Mouse (Mus musculus): ENCODE measurements around the gene Frmd5. TPM values are rescaled to one million over a fixed set of nuclear protein-coding genes. Genes with fewer than 3 reads are reported as not detected.
"Not testable (repeated sequence)": the region's sequence is repeated elsewhere in the genome, so short reads cannot be mapped to it uniquely, and the experiment has no call there.

Gene Frmd5
- polyA plus RNA-seq, 1 experiment from 2014 or later, result 3.8 TPM

- H3K4me1 ChIP-seq (ENCODE audit: control insufficient read depth, insufficient read depth, low read length), result no peaks in the 10 kb centered on the region
- H3K27ac ChIP-seq (ENCODE audit: low read length), result no peak overlapping the region
- H3K9ac ChIP-seq (ENCODE audit: low read length), result no peak overlapping the region
- no peak overlapping the region for H3K4me3 ChIP-seq (replicated peaks; ENCODE audit: low read length)
- H3K4me2 ChIP-seq (ENCODE audit: low read depth, low read length), result no peak overlapping the region
- no peaks in the 10 kb centered on the region for H3K9me3 ChIP-seq (replicated peaks; ENCODE audit: control insufficient read depth, low read length)
- H3K36me3 ChIP-seq (ENCODE audit: control insufficient read depth, insufficient read depth, low read length), result no peaks in the 10 kb centered on the region
- no peak for ATAC-seq (ENCODE audit: insufficient read depth, low FRiP score)
- WGBS, result 93% methylated on average over 2 of the region's 2 CpGs
- no peaks in the 10 kb centered on the region for H3K27me3 ChIP-seq (ENCODE audit: control insufficient read depth, insufficient read depth, low read length)
These were observed 281.8 kb downstream of the Frmd5 start for GRCm38 (mm10) chr2:121525056-121525455.

DNA sequence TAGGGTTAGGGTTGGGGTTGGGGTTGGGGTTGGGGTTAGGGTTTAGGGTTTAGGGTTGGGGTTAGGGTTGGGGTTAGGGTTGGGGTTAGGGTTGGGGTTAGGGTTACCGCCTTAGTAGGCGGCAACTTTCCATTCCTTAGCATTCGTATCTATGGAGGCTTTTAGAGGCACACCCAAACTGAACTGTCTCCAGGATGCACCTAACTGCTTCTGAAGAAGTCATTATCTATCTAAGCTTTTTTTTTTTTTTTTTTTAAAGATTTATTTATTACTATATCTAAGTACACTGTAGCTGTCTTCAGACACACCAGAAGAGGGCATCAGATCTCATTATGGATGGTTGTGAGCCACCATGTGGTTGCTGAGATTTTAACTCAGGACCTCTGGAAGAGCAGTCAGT, 284.1 kb downstream of the Frmd5 start:
- not testable (repeated sequence) for H3K9ac ChIP-seq (ENCODE audit: low read length); H3K4me3 ChIP-seq (replicated peaks; ENCODE audit: low read length); H3K27ac ChIP-seq (ENCODE audit: low read length); H3K9me3 ChIP-seq (replicated peaks; ENCODE audit: control insufficient read depth, low read length); H3K4me1 ChIP-seq (ENCODE audit: control insufficient read depth, insufficient read depth, low read length); H3K36me3 ChIP-seq (ENCODE audit: control insufficient read depth, insufficient read depth, low read length); ATAC-seq (ENCODE audit: insufficient read depth, low FRiP score); H3K4me2 ChIP-seq (ENCODE audit: low read depth, low read length); H3K27me3 ChIP-seq (ENCODE audit: control insufficient read depth, insufficient read depth, low read length)
- 94% methylated on average over 3 of the region's 3 CpGs for WGBS

GRCm38 (mm10) chr2:121522006-121522405, 284.9 kb downstream of the Frmd5 start:
- WGBS, result 88% methylated on average over 2 of the region's 2 CpGs
- Histone ChIP-seq H3K36me3 (ENCODE audit: control insufficient read depth, insufficient read depth, low read length) (0 out of 2 replicates have a peak, but pooled peaks cover 3% of the 10 kb centered on the region), H3K27me3 (ENCODE audit: control insufficient read depth, insufficient read depth, low read length) (no peaks in the 10 kb centered on the region), H3K27ac (ENCODE audit: low read length) (no peak overlapping the region), H3K4me2 (ENCODE audit: low read depth, low read length) (no peak overlapping the region), H3K4me3 (replicated peaks; ENCODE audit: low read length) (no peak overlapping the region), H3K9ac (ENCODE audit: low read length) (no peak overlapping the region), H3K9me3 (replicated peaks; ENCODE audit: control insufficient read depth, low read length) (no peaks in the 10 kb centered on the region), H3K4me1 (ENCODE audit: control insufficient read depth, insufficient read depth, low read length) (no peaks in the 10 kb centered on the region)
- ATAC-seq (ENCODE audit: insufficient read depth, low FRiP score), result no peak

GRCm38 (mm10) chr2:121518711-121519110, 288.2 kb downstream of the Frmd5 start:
- 91% methylated on average over 4 of the region's 4 CpGs for WGBS
- not testable (repeated sequence) for H3K9ac ChIP-seq (ENCODE audit: low read length); ATAC-seq (ENCODE audit: insufficient read depth, low FRiP score); H3K36me3 ChIP-seq (ENCODE audit: control insufficient read depth, insufficient read depth, low read length); H3K4me3 ChIP-seq (replicated peaks; ENCODE audit: low read length); H3K4me1 ChIP-seq (ENCODE audit: control insufficient read depth, insufficient read depth, low read length); H3K27me3 ChIP-seq (ENCODE audit: control insufficient read depth, insufficient read depth, low read length); H3K27ac ChIP-seq (ENCODE audit: low read length); H3K9me3 ChIP-seq (replicated peaks; ENCODE audit: control insufficient read depth, low read length); H3K4me2 ChIP-seq (ENCODE audit: low read depth, low read length)

DNA sequence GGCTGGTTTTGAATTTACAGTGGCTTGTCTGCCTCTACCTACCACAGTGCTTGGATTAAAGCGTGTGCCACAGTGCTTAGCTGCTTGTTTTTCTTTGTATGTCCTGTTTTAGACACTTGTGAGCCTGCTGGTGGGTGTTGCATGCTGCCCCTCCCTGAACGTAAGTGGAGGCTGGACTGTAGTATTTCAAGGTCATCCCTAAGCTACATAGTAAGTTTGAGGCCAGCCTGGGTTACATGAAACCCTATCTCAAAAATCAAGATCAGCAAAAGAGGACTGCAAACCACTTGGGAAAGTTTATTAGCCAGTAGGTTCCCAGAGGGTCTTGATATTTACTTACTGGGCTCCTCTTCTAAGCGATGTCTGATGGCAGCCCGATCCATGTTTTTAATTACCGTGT, 288.8 kb downstream of the Frmd5 start:
- H3K27ac ChIP-seq (ENCODE audit: low read length), result no peak overlapping the region
- H3K9ac ChIP-seq (ENCODE audit: low read length), result no peak overlapping the region
- H3K27me3 ChIP-seq (ENCODE audit: control insufficient read depth, insufficient read depth, low read length), result no peaks in the 10 kb centered on the region
- no peak overlapping the region for H3K4me3 ChIP-seq (replicated peaks; ENCODE audit: low read length)
- H3K4me2 ChIP-seq (ENCODE audit: low read depth, low read length), result no peak overlapping the region
- 94% methylated on average over 5 of the region's 5 CpGs for WGBS
- H3K36me3 ChIP-seq (ENCODE audit: control insufficient read depth, insufficient read depth, low read length), result 0 out of 2 replicates have a peak, but pooled peaks cover 3% of the 10 kb centered on the region
- no peaks in the 10 kb centered on the region for H3K4me1 ChIP-seq (ENCODE audit: control insufficient read depth, insufficient read depth, low read length)
- no peaks in the 10 kb centered on the region for H3K9me3 ChIP-seq (replicated peaks; ENCODE audit: control insufficient read depth, low read length)
- ATAC-seq (ENCODE audit: insufficient read depth, low FRiP score), result no peak

DNA sequence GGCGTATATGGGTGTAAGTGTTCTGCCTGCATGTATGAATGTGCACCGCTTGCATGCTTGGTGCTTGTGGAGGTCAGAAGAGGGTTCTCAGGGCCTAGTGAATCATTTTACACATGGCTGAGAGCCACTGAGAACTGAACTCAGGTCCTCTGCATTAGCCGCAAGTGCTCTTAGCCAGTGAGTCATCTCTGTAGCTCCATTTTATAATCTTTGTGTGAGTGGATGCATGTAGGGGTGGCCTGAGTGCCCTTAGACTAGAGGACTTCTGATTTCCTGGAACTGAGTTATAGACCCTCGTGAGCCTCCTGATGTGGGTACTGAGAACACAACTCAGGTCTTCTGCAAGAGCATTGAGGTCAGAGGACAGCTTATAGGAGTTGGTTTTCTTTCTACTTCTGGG, 292.7 kb downstream of the Frmd5 start:
- no peak for ATAC-seq (ENCODE audit: insufficient read depth, low FRiP score)
- Histone ChIP-seq H3K9me3 (replicated peaks; ENCODE audit: control insufficient read depth, low read length) (no peaks in the 10 kb centered on the region), H3K36me3 (ENCODE audit: control insufficient read depth, insufficient read depth, low read length) (0 out of 2 replicates have a peak, but pooled peaks cover 3% of the 10 kb centered on the region), H3K27ac (ENCODE audit: low read length) (no peak overlapping the region), H3K9ac (ENCODE audit: low read length) (no peak overlapping the region), H3K27me3 (ENCODE audit: control insufficient read depth, insufficient read depth, low read length) (no peaks in the 10 kb centered on the region), H3K4me2 (ENCODE audit: low read depth, low read length) (no peak overlapping the region), H3K4me1 (ENCODE audit: control insufficient read depth, insufficient read depth, low read length) (no peaks in the 10 kb centered on the region), H3K4me3 (replicated peaks; ENCODE audit: low read length) (no peak overlapping the region)
- 94% methylated on average over 4 of the region's 4 CpGs for whole genome bisulfite sequencing

DNA sequence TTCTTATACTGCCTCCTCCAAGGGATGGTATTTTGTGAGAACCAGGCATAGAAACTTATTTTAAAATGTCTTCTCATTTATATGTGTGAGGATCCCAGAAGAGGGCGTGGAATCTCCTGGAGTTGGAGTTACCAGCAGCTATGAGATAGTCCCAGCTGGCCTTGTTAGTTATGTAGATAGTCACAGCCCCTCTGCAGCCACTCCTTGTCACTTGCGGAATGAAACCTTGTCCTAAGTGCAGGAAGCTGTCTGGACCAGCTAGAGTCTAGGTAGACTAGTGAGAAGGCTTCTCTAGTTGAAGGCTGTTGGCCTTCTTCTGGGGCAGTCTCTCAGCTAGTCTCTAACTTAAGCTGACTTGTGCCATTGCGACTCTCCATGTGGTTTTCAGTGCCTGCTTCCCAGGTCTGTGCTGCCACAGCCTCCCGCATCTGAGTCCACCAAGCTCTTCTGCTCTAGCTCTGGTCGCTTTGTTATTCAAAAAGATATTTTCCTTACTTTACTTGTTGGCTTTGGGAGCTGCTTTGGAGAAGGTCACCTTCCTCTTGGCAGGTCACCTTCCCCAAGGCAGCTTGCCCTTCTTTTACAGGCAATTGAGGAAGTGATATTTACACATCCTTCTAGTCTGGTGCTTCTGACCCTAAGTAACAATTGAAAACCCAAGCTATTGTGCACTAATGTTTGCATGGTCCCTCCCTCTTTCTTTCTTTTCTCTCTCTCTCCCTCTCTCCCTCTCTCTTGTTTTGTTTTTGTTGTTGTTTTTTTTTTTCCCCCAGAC, 293.7 kb downstream of the Frmd5 start:
- H3K27me3 ChIP-seq (ENCODE audit: control insufficient read depth, insufficient read depth, low read length); H3K9ac ChIP-seq (ENCODE audit: low read length); H3K9me3 ChIP-seq (replicated peaks; ENCODE audit: control insufficient read depth, low read length); H3K4me2 ChIP-seq (ENCODE audit: low read depth, low read length); H3K4me1 ChIP-seq (ENCODE audit: control insufficient read depth, insufficient read depth, low read length); H3K27ac ChIP-seq (ENCODE audit: low read length); H3K36me3 ChIP-seq (ENCODE audit: control insufficient read depth, insufficient read depth, low read length); H3K4me3 ChIP-seq (replicated peaks; ENCODE audit: low read length); ATAC-seq (ENCODE audit: insufficient read depth, low FRiP score): not testable (repeated sequence)
- WGBS, result 94% methylated on average over 4 of the region's 5 CpGs

DNA sequence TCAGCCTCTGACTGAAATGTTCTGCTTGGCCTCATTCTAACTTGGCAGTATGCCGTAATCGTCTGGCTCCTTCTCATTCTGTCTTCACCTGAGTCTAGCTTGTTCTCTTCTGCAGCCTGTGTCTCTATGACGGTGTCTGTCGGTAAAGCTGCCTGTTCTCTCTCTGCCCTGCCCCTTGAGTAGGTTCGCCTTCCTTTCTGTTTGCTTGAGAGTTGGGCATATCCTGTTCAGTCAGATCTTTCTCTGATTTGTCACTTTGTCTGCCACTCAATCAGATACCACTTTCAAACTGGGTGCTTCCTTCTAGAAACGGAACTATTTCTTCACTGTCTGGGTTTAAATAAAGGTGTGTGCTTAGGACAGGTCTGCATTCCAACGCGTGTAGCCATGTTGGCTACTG, 295.5 kb downstream of the Frmd5 start:
- Histone ChIP-seq H3K36me3 (ENCODE audit: control insufficient read depth, insufficient read depth, low read length) (no peaks in the 10 kb centered on the region), H3K4me3 (replicated peaks; ENCODE audit: low read length) (no peak overlapping the region), H3K27ac (ENCODE audit: low read length) (no peak overlapping the region), H3K9ac (ENCODE audit: low read length) (no peak overlapping the region), H3K4me2 (ENCODE audit: low read depth, low read length) (no peak overlapping the region), H3K27me3 (ENCODE audit: control insufficient read depth, insufficient read depth, low read length) (no peaks in the 10 kb centered on the region), H3K4me1 (ENCODE audit: control insufficient read depth, insufficient read depth, low read length) (peaks cover 8% of the 10 kb centered on the region), H3K9me3 (replicated peaks; ENCODE audit: control insufficient read depth, low read length) (no peaks in the 10 kb centered on the region)
- 85% methylated on average over 8 of the region's 8 CpGs for WGBS
- ATAC-seq (ENCODE audit: insufficient read depth, low FRiP score), result no peak

GRCm38 (mm10) chr2:121509584-121509983, 297.3 kb downstream of the Frmd5 start:
- Histone ChIP-seq H3K27me3 (ENCODE audit: control insufficient read depth, insufficient read depth, low read length) (no peaks in the 10 kb centered on the region), H3K9ac (ENCODE audit: low read length) (peak overlapping the region; percentile 64), H3K9me3 (replicated peaks; ENCODE audit: control insufficient read depth, low read length) (no peaks in the 10 kb centered on the region), H3K4me2 (ENCODE audit: low read depth, low read length) (peak overlapping the region; percentile 53), H3K4me3 (replicated peaks; ENCODE audit: low read length) (peak overlapping the region; percentile 44), H3K36me3 (ENCODE audit: control insufficient read depth, insufficient read depth, low read length) (no peaks in the 10 kb centered on the region), H3K4me1 (ENCODE audit: control insufficient read depth, insufficient read depth, low read length) (peaks cover 8% of the 10 kb centered on the region), H3K27ac (ENCODE audit: low read length) (no peak overlapping the region)
- 19% methylated on average over 16 of the region's 16 CpGs for WGBS
- peak; percentile 68 for ATAC-seq (ENCODE audit: insufficient read depth, low FRiP score)

Data from stomach, embryonic 16.5 days (tissue).